Mouse (Mus musculus) adrenal gland, adult 8-10 months (tissue): ENCODE data around the gene Ttll6. TPM values are rescaled to one million over a fixed set of nuclear protein-coding genes. Genes with fewer than 3 reads are reported as not detected.

Experiments used
- DNase-seq: peaks from one replicate; pipeline ENCODE4 v3.0.0; 2022
- total RNA-seq, 4 experiments: library from RNA; stranded (reverse); gene quantifications; 2 replicates each; pipeline ENCODE4 v1.2.4; 2022

Ttll6 gene
- total RNA-seq, 4 experiments from 2014 or later = not detected

- DNase-seq = no peak
Measured at GRCm38 (mm10) chr11:96195769-96196280, 62.2 kb downstream of the Ttll6 start.

GRCm38 (mm10) chr11:96198642-96199041, 65.1 kb downstream of the Ttll6 start:
- no peak for DNase-seq

GRCm38 (mm10) chr11:96199181-96200086, 65.8 kb downstream of the Ttll6 start:
- no peak for DNase-seq

GRCm38 (mm10) chr11:96200183-96200655, 66.6 kb downstream of the Ttll6 start:
- no peak for DNase-seq

- no peak for DNase-seq
Measured at GRCm38 (mm10) chr11:96201741-96202140, 68.2 kb downstream of the Ttll6 start.

- DNase-seq = no peak
Measured at GRCm38 (mm10) chr11:96202401-96203081, 69.0 kb downstream of the Ttll6 start.

- DNase-seq = no peak
Measured at GRCm38 (mm10) chr11:96203182-96203788, 69.7 kb downstream of the Ttll6 start.

- DNase-seq = no peak
Measured at GRCm38 (mm10) chr11:96203789-96204186, 70.2 kb downstream of the Ttll6 start.

GRCm38 (mm10) chr11:96204351-96204750, 70.8 kb downstream of the Ttll6 start:
- no peak for DNase-seq

- no peak for DNase-seq
Measured at GRCm38 (mm10) chr11:96205426-96206131, 72.0 kb downstream of the Ttll6 start.

Other genes with a start within 250 kb of the Ttll6 start
- not detected for gene B4galnt2, start 218.9 kb upstream of the Ttll6 start, total RNA-seq
- gene Igf2bp1, start 127.8 kb upstream of the Ttll6 start, total RNA-seq = under 1 TPM; 0.26 to 0.83 (median 0.43) TPM
- gene Gip, start 109.2 kb upstream of the Ttll6 start, total RNA-seq = not detected
- 10 to 100 TPM; 77.6 to 95.6 (median 86.3) TPM for gene Snf8, start 98.9 kb upstream of the Ttll6 start, total RNA-seq
- gene Ube2z, start 68.4 kb upstream of the Ttll6 start, total RNA-seq = 10 to 100 TPM; 53.9 to 60.0 (median 57.0) TPM
- 100 to 1,000 TPM; 227 to 500 (median 292) TPM for gene Atp5g1, start 58.1 kb upstream of the Ttll6 start, total RNA-seq
- not detected for gene Calcoco2, start 21.8 kb upstream of the Ttll6 start, total RNA-seq
- not detected for gene Hoxb13, start 60.5 kb downstream of the Ttll6 start, total RNA-seq
- 100 to 1,000 TPM; 157 to 250 (median 226) TPM for gene Hoxb9, start 137.7 kb downstream of the Ttll6 start, total RNA-seq
- 10 to 100 TPM; 50.4 to 99.8 (median 83.6) TPM for gene Hoxb8, start 148.1 kb downstream of the Ttll6 start, total RNA-seq
- 10 to 100 TPM; 44.6 to 62.9 (median 53.0) TPM for gene Hoxb7, start 152.8 kb downstream of the Ttll6 start, total RNA-seq
- gene Hoxb6, start 158.7 kb downstream of the Ttll6 start, total RNA-seq = 10 to 100 TPM; 56.4 to 77.8 (median 59.5) TPM
- gene Hoxb5, start 169.6 kb downstream of the Ttll6 start, total RNA-seq = 10 to 100 TPM; 25.2 to 38.3 (median 26.7) TPM
- 10 to 100 TPM; 19.9 to 45.3 (median 27.0) TPM for gene Hoxb4, start 184.5 kb downstream of the Ttll6 start, total RNA-seq
- 10 to 100 TPM; 19.4 to 61.4 (median 27.9) TPM for gene Hoxb3, start 189.5 kb downstream of the Ttll6 start, total RNA-seq
- 10 to 100 TPM; 20.8 to 27.5 (median 23.7) TPM for gene Hoxb2, start 216.7 kb downstream of the Ttll6 start, total RNA-seq
- gene Hoxb1, start 232.0 kb downstream of the Ttll6 start, total RNA-seq = not detected